Mouse (Mus musculus): ENCODE results near the gene C1ql4. TPM values are rescaled to one million over a fixed set of nuclear protein-coding genes. Genes with fewer than 3 reads are reported as not detected.

C1ql4 gene
- polyA plus RNA-seq, 1 experiment = 0.07 TPM

GRCm38 (mm10) chr15:99039996-99040919 is 47.4 kb downstream of the C1ql4 start:
- Histone ChIP-seq H3K36me3 (ENCODE audit: control insufficient read depth, insufficient read depth) (peaks cover 29% of the 10 kb centered on the region), H3K79me2 (ENCODE audit: control insufficient read depth, insufficient read depth) (peaks cover 16% of the 10 kb centered on the region), H3ac (ENCODE audit: control insufficient read depth, insufficient read length, low read depth) (no peak overlapping the region), H3K4me3 (ENCODE audit: insufficient read depth, poor library complexity, severe bottlenecking) (no peak overlapping the region), H3K27me3 (ENCODE audit: control insufficient read depth, insufficient read depth, insufficient read length) (no peaks in the 10 kb centered on the region), H3K79me3 (ENCODE audit: low read depth) (peaks cover 15% of the 10 kb centered on the region)
- TF ChIP-seq FOSL1 (IDR thresholded peaks at IDR 0.05; ENCODE audit: insufficient read depth, low read length, poor library complexity, severe bottlenecking) (no peak), MAX (IDR thresholded peaks at IDR 0.05) (no peak), CEBPB (IDR thresholded peaks at IDR 0.05; ENCODE audit: low read depth) (no peak), MYOG (IDR thresholded peaks at IDR 0.05; ENCODE audit: control insufficient read depth, extremely low read depth, insufficient read length) (no peak), CTCF (IDR thresholded peaks at IDR 0.05; ENCODE audit: control insufficient read depth, insufficient read depth, insufficient read length) (no peak), USF1 (IDR thresholded peaks at IDR 0.05; ENCODE audit: low read depth) (no peak), MYOD1 (IDR thresholded peaks at IDR 0.05; ENCODE audit: control insufficient read depth, insufficient read length, low read depth) (no peak)

GRCm38 (mm10) chr15:99039306-99039705 is 48.3 kb downstream of the C1ql4 start:
- H3K4me3 ChIP-seq (ENCODE audit: insufficient read depth, poor library complexity, severe bottlenecking) = no peak overlapping the region
- no peaks in the 10 kb centered on the region for H3K27me3 ChIP-seq (ENCODE audit: control insufficient read depth, insufficient read depth, insufficient read length)
- peaks cover 39% of the 10 kb centered on the region for H3K36me3 ChIP-seq (ENCODE audit: control insufficient read depth, insufficient read depth)
- H3K79me2 ChIP-seq (ENCODE audit: control insufficient read depth, insufficient read depth) = peaks cover 26% of the 10 kb centered on the region
- peaks cover 21% of the 10 kb centered on the region for H3K79me3 ChIP-seq (ENCODE audit: low read depth)
- no peak overlapping the region for H3ac ChIP-seq (ENCODE audit: control insufficient read depth, insufficient read length, low read depth)
- TF ChIP-seq CEBPB (IDR thresholded peaks at IDR 0.05; ENCODE audit: low read depth) = no peak
- TF ChIP-seq MAX (IDR thresholded peaks at IDR 0.05) = no peak
- no peak for TF ChIP-seq CTCF (IDR thresholded peaks at IDR 0.05; ENCODE audit: control insufficient read depth, insufficient read depth, insufficient read length)
- TF ChIP-seq FOSL1 (IDR thresholded peaks at IDR 0.05; ENCODE audit: insufficient read depth, low read length, poor library complexity, severe bottlenecking) = no peak
- no peak for TF ChIP-seq MYOG (IDR thresholded peaks at IDR 0.05; ENCODE audit: control insufficient read depth, extremely low read depth, insufficient read length)
- TF ChIP-seq MYOD1 (IDR thresholded peaks at IDR 0.05; ENCODE audit: control insufficient read depth, insufficient read length, low read depth) = no peak
- no peak for TF ChIP-seq USF1 (IDR thresholded peaks at IDR 0.05; ENCODE audit: low read depth)

- TF ChIP-seq MYOD1 (IDR thresholded peaks at IDR 0.05; ENCODE audit: control insufficient read depth, insufficient read length, low read depth) (no peak), MYOG (IDR thresholded peaks at IDR 0.05; ENCODE audit: control insufficient read depth, extremely low read depth, insufficient read length) (no peak), CEBPB (IDR thresholded peaks at IDR 0.05; ENCODE audit: low read depth) (no peak), MAX (IDR thresholded peaks at IDR 0.05) (no peak), FOSL1 (IDR thresholded peaks at IDR 0.05; ENCODE audit: insufficient read depth, low read length, poor library complexity, severe bottlenecking) (no peak), USF1 (IDR thresholded peaks at IDR 0.05; ENCODE audit: low read depth) (no peak), CTCF (IDR thresholded peaks at IDR 0.05; ENCODE audit: control insufficient read depth, insufficient read depth, insufficient read length) (no peak)
- peaks cover 40% of the 10 kb centered on the region for H3K36me3 ChIP-seq (ENCODE audit: control insufficient read depth, insufficient read depth)
- peaks cover 23% of the 10 kb centered on the region for H3K79me3 ChIP-seq (ENCODE audit: low read depth)
- peaks cover 30% of the 10 kb centered on the region for H3K79me2 ChIP-seq (ENCODE audit: control insufficient read depth, insufficient read depth)
- H3ac ChIP-seq (ENCODE audit: control insufficient read depth, insufficient read length, low read depth) = no peak overlapping the region
- H3K27me3 ChIP-seq (ENCODE audit: control insufficient read depth, insufficient read depth, insufficient read length) = no peaks in the 10 kb centered on the region
- H3K4me3 ChIP-seq (ENCODE audit: insufficient read depth, poor library complexity, severe bottlenecking) = no peak overlapping the region
Measured at GRCm38 (mm10) chr15:99038797-99039196, 48.8 kb downstream of the C1ql4 start.

GRCm38 (mm10) chr15:99038025-99038424 is 49.6 kb downstream of the C1ql4 start:
- H3K4me3 ChIP-seq (ENCODE audit: insufficient read depth, poor library complexity, severe bottlenecking) = no peak overlapping the region

GRCm38 (mm10) chr15:99036249-99036905 is 51.2 kb downstream of the C1ql4 start:
- Histone ChIP-seq H3K27me3 (ENCODE audit: control insufficient read depth, insufficient read depth, insufficient read length) (no peaks in the 10 kb centered on the region), H3K36me3 (ENCODE audit: control insufficient read depth, insufficient read depth) (peaks cover 60% of the 10 kb centered on the region), H3ac (ENCODE audit: control insufficient read depth, insufficient read length, low read depth) (no peak overlapping the region), H3K79me3 (ENCODE audit: low read depth) (peaks cover 47% of the 10 kb centered on the region), H3K4me3 (ENCODE audit: insufficient read depth, poor library complexity, severe bottlenecking) (no peak overlapping the region), H3K79me2 (ENCODE audit: control insufficient read depth, insufficient read depth) (peaks cover 54% of the 10 kb centered on the region)
- no peak for TF ChIP-seq FOSL1 (IDR thresholded peaks at IDR 0.05; ENCODE audit: insufficient read depth, low read length, poor library complexity, severe bottlenecking)
- TF ChIP-seq CTCF (IDR thresholded peaks at IDR 0.05; ENCODE audit: control insufficient read depth, insufficient read depth, insufficient read length) = no peak
- TF ChIP-seq MAX (IDR thresholded peaks at IDR 0.05) = no peak
- no peak for TF ChIP-seq MYOD1 (IDR thresholded peaks at IDR 0.05; ENCODE audit: control insufficient read depth, insufficient read length, low read depth)
- TF ChIP-seq USF1 (IDR thresholded peaks at IDR 0.05; ENCODE audit: low read depth) = no peak
- TF ChIP-seq CEBPB (IDR thresholded peaks at IDR 0.05; ENCODE audit: low read depth) = no peak

More at GRCm38 (mm10) chr15:99038025-99038424, 49.6 kb downstream of the C1ql4 start:
- H3K36me3 ChIP-seq (ENCODE audit: control insufficient read depth, insufficient read depth) = peaks cover 48% of the 10 kb centered on the region
- H3K27me3 ChIP-seq (ENCODE audit: control insufficient read depth, insufficient read depth, insufficient read length) = no peaks in the 10 kb centered on the region
- H3K79me3 ChIP-seq (ENCODE audit: low read depth) = peaks cover 31% of the 10 kb centered on the region
- TF ChIP-seq CEBPB (IDR thresholded peaks at IDR 0.05; ENCODE audit: low read depth) (no peak), MAX (IDR thresholded peaks at IDR 0.05) (no peak), CTCF (IDR thresholded peaks at IDR 0.05; ENCODE audit: control insufficient read depth, insufficient read depth, insufficient read length) (no peak), MYOD1 (IDR thresholded peaks at IDR 0.05; ENCODE audit: control insufficient read depth, insufficient read length, low read depth) (no peak), USF1 (IDR thresholded peaks at IDR 0.05; ENCODE audit: low read depth) (no peak), MYOG (IDR thresholded peaks at IDR 0.05; ENCODE audit: control insufficient read depth, extremely low read depth, insufficient read length) (no peak), FOSL1 (IDR thresholded peaks at IDR 0.05; ENCODE audit: insufficient read depth, low read length, poor library complexity, severe bottlenecking) (no peak)
- H3ac ChIP-seq (ENCODE audit: control insufficient read depth, insufficient read length, low read depth) = no peak overlapping the region
- H3K79me2 ChIP-seq (ENCODE audit: control insufficient read depth, insufficient read depth) = peaks cover 38% of the 10 kb centered on the region

Measured in C2C12 (cell line).